ENCODE assay signal across 17 mouse cellular contexts in the genomic region with DNA sequence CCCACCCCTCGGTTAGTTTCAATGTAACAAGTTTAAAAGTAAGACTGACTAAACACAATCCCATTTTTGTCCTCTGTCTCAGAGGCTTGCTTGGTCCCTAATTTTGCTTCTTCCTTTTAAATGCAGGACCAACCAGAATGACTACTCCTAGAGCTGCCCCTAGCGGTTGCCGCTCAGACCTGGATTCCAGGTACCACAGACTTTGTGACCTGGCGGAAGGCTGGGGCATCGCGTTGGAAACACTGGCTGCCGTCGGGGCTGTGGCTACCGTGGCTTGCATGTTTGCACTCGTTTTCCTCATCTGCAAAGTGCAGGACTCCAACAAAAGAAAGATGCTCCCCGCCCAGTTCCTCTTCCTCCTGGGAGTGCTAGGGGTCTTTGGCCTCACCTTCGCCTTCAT. TPM values are rescaled to one million over a fixed set of nuclear protein-coding genes. Genes with fewer than 3 reads are reported as not detected.
"Had no signal": no experiment of that assay in that cellular context is flagged by ENCODE, and none has a peak within 500 bp of the region (broad histone marks: within the 10 kb centered on the region; RNA-seq: fewer than 3 reads in every experiment).

No protein-coding gene starts in this region.

- H3K36me3 ChIP-seq: neural tube, embryonic 15.5 days had no signal

- H3K9me3 ChIP-seq: limb, embryonic 13.5 days; midbrain, embryonic 10.5 days; neural tube, embryonic 15.5 days had no signal

- H3K27me3 ChIP-seq: limb, embryonic 13.5 days; neural tube, embryonic 15.5 days had no signal

- H3K4me3 ChIP-seq: limb, embryonic 13.5 days; midbrain, embryonic 10.5 days; myocyte; neural tube, embryonic 15.5 days had no signal

- DNase-seq: kidney, adult 11 months; kidney, adult 9 months; kidney, postnatal 14 days; left cerebral cortex, postnatal 4 days; lung, adult 18-20 months; lung, postnatal 4 days; midbrain, embryonic 14.5 days; right cerebral cortex, adult 18-20 months; right cerebral cortex, postnatal 25 days; thymus, adult 2 months; thymus, postnatal 25 days had no signal

- H3K27ac ChIP-seq: limb, embryonic 13.5 days; midbrain, embryonic 10.5 days; neural tube, embryonic 15.5 days had no signal

- H3K4me1 ChIP-seq: limb, embryonic 13.5 days; neural tube, embryonic 15.5 days had no signal

- H3K9ac ChIP-seq: limb, embryonic 13.5 days; neural tube, embryonic 15.5 days had no signal

- H3K4me2 ChIP-seq: limb, embryonic 13.5 days; neural tube, embryonic 15.5 days had no signal

RNA-seq across cellular contexts. Expression of gene Gprc5d, which starts 39.7 kb away (rescaled TPM):
- polyA plus RNA-seq: limb, embryonic 13.5 days; midbrain, embryonic 10.5 days; midbrain, embryonic 14.5 days; neural tube, embryonic 11.5 days; neural tube, embryonic 15.5 days; small intestine, adult 2 months had no signal
